Mouse (Mus musculus): ENCODE results near the gene Aox3. TPM values are rescaled to one million over a fixed set of nuclear protein-coding genes. Genes with fewer than 3 reads are reported as not detected.
A peak's percentile ranks its signal among the peaks of the same experiment; 100 is the strongest.

The Aox3 gene
- polyA plus RNA-seq, 1 experiment from 2014 or later = 0.10 TPM

DNA sequence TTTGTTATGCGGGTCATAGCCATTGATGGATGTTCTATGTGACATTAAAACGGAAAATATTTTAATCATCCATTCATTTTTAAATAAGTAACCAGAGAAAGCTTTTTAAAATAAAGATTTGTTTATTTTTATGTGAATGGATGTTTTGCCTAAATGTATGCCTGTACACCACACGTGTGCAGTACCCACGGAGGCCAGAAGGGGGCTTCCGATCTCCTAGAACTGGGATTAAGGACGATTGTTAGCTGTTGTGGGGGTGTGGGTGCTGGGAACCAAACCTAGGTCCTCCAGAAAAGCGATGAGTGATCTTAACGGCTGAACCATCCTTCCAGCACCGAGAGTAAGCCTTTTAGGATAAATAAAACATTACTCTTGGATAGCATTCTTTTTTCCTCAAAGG, 26.1 kb downstream of the Aox3 start:
- TF ChIP-seq CTCF (IDR thresholded peaks at IDR 0.05) = peak; percentile 45
- in situ Hi-C loops (cut with MboI; ENCODE audit: low pct_unique_long_range_greater_than_20kb) = no loop called here
- CTCF ChIA-PET = interaction anchor here (1.5 kb wide), 1 partner anchor 23 kb away, joined by 3 read pairs; no protein-coding TSS in a partner anchor
- H3K27me3 ChIP-seq = peaks cover 14% of the 10 kb centered on the region
- POLR2A ChIA-PET = no interaction called here
- DNase-seq (ENCODE audit: low read depth, low spot score) = no peak
- ATAC-seq = no peak

DNA sequence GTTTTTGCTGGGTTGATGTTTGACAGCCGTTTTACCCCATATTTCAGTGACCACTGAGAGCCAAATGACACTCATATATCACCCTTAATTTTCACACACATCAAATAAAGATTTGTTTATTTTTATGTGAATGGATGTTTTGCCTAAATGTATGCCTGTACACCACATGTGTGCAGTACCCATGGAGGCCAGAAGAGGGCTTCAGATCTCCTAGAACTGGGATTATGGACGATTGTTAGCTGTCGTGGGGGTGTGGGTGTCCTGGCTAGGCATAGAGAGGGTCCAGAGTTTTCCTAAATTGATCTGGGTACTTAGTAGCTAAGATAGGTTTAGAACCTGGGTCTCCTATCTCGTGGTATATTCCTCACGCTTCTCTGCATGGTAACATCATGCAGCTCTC, 27.7 kb downstream of the Aox3 start:
- POLR2A ChIA-PET = no interaction called here
- peaks cover 6% of the 10 kb centered on the region for H3K27me3 ChIP-seq
- in situ Hi-C loops (cut with MboI; ENCODE audit: low pct_unique_long_range_greater_than_20kb) = loop anchor here (5.0 kb wide), 1 partner anchor 193 kb away; no protein-coding TSS in a partner anchor
- no peak for DNase-seq (ENCODE audit: low read depth, low spot score)
- TF ChIP-seq CTCF (IDR thresholded peaks at IDR 0.05) = no peak
- ATAC-seq = no peak
- CTCF ChIA-PET = interaction anchor here (0.8 kb wide), 1 partner anchor 36 kb away, joined by 3 read pairs; no protein-coding TSS in a partner anchor

DNA sequence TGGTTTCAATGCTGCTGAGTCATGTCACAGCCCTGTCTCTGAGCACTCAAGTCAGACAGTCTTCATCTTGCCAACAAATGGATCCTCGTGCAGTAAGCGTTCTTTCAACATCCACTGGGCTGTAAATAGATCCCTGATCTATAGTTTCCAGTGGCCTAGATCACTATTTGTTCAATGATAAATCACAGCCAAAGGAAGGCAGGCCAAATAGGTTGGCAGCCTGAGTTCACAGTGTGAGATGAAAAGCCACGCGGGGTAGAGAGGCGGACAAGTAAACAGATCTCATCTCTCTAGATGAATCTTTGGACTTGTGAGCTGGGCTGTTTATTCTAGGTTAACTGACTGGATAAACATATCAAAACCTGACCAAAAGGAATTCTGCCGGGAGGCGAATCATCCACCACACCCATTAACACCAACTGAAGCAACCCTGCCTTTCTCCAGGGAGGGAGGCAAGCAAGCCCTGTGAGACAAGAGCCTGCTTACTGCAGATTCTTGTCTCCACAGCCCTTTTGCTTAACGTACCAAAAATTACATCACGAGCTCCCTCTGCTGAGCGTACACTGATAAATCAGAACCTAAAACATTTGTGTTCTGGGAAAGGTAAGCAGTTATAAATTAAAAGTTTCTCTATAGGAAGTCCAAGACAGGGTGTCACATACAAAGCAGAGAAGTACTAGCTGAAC, 31.6 kb downstream of the Aox3 start:
- peak; percentile 9 for DNase-seq (ENCODE audit: low read depth, low spot score)
- peak; percentile 58 for ATAC-seq
- peak; percentile 67 for TF ChIP-seq CTCF (IDR thresholded peaks at IDR 0.05)

DNA sequence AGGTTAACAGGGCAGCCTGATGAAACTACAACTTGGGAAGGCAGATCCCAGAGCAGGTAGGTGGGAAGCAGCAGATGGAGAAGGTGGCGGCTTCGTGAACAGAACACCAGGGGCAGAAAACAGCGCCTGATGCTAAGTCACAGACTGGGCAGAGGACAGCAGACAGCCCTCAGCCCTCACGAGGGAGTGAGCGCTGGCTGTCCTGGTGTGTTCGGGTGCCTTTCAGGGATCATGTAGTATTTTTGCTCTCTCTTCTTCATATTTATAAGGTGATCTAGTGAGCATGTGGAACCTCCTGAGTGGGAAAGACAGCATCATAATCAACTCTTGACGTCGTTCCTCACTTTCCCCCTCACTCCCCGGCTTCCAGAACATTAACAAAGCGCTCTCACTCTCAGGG, 33.1 kb downstream of the Aox3 start:
- H3K27me3 ChIP-seq = no peaks in the 10 kb centered on the region
- DNase-seq (ENCODE audit: low read depth, low spot score) (no peak), ATAC-seq (no peak)
- CTCF ChIA-PET = no interaction called here
- no peak for TF ChIP-seq CTCF (IDR thresholded peaks at IDR 0.05)
- in situ Hi-C loops (cut with MboI; ENCODE audit: low pct_unique_long_range_greater_than_20kb) = loop anchor here (5.0 kb wide), 1 partner anchor 719 kb away; no protein-coding TSS in a partner anchor
- POLR2A ChIA-PET = interaction anchor here (0.6 kb wide), 1 partner anchor 114 kb away, joined by 8 read pairs; no protein-coding TSS in a partner anchor

More for the DNA sequence above, 31.6 kb downstream of the Aox3 start:
- in situ Hi-C loops (cut with MboI; ENCODE audit: low pct_unique_long_range_greater_than_20kb) = loop anchor here (5.0 kb wide), 2 partner anchors 197 to 717 kb away; no protein-coding TSS in a partner anchor
- no peaks in the 10 kb centered on the region for H3K27me3 ChIP-seq
- ChIA-PET POLR2A (no interaction called here), CTCF (interaction anchor here (0.7 to 2.2 kb wide), 3 partner anchors 114 to 716 kb away, joined by 3 to 9 read pairs (median 5); partner anchors contain the start of gene Aox1)

DNA sequence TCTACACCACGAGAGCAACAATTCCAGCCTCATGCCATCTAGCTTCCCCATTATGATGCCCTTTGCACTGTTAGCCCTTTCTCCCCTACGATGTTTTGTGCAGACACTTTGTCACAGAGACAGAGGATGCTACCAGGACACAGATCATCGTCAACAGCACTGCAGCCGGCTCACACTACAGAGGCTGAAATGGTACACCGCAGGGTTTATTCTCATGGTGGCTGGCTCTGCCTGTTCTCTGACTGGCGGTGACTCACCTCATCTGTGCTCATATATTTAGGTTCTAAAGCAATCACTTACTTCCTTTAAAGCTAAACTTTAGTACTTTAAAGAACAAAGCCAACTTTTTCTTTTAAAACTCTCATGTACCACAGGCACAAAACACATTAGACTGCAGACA, 34.8 kb downstream of the Aox3 start:
- POLR2A ChIA-PET = no interaction called here
- CTCF ChIA-PET = no interaction called here
- no peak for ATAC-seq
- in situ Hi-C loops (cut with MboI; ENCODE audit: low pct_unique_long_range_greater_than_20kb) = loop anchor here (5.0 kb wide), 1 partner anchor 720 kb away; no protein-coding TSS in a partner anchor
- TF ChIP-seq CTCF (IDR thresholded peaks at IDR 0.05) = no peak
- peaks cover 10% of the 10 kb centered on the region for H3K27me3 ChIP-seq
- DNase-seq (ENCODE audit: low read depth, low spot score) = no peak

DNA sequence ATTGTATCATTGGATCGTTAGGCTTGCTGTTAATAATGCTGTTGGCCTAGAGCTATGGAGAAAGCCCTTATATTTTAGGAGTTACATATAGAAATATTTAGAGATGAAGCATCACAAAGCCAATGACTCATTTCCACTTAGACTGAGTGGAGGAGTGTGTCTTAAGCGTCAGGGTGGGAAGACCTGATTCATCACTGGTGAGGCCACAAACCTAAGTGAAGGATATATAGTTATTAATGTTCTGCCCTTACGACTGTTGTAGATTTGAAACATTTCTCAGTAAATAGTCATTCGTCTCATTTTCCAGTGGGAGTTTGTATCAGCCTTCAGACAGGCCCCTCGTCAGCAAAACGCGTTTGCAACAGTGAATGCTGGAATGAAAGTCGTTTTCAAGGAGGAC, 39.3 kb downstream of the Aox3 start:
- CTCF ChIA-PET = no interaction called here
- in situ Hi-C loops (cut with MboI; ENCODE audit: low pct_unique_long_range_greater_than_20kb) = no loop called here
- TF ChIP-seq CTCF (IDR thresholded peaks at IDR 0.05) = no peak

DNA sequence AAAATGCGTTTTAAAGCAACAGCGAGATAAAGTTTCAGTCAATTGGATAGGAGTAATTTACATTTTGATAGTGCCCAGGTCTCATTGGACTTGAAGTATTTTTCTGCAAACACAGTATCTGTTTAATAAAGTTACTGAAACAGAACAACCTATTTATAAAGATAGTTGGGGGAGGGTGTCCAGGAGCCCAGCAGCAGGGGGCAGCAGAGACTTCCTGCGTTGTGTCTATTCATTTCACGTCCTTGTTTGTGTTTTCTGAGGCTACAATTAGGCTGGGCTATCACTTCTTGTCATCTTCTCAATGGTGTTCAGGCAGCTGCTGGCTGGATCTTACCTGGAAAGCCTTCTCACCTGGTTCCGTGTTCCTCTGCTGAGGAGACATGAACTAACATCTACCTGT, 43.8 kb downstream of the Aox3 start:
- ChIA-PET POLR2A (no interaction called here), CTCF (interaction anchor here (0.9 to 1.3 kb wide), 3 partner anchors 14 to 139 kb away, joined by 4 read pairs; no protein-coding TSS in a partner anchor)
- ATAC-seq (peak; percentile 26), DNase-seq (ENCODE audit: low read depth, low spot score) (no peak)
- peak; percentile 89 for TF ChIP-seq CTCF (IDR thresholded peaks at IDR 0.05)
- in situ Hi-C loops (cut with MboI; ENCODE audit: low pct_unique_long_range_greater_than_20kb) = loop anchor here (5.0 kb wide), 1 partner anchor 116 kb away; no protein-coding TSS in a partner anchor
- H3K27me3 ChIP-seq = peaks cover 48% of the 10 kb centered on the region

More for the DNA sequence above, 39.3 kb downstream of the Aox3 start:
- DNase-seq (ENCODE audit: low read depth, low spot score) (no peak), ATAC-seq (no peak)
- H3K27me3 ChIP-seq = peaks cover 20% of the 10 kb centered on the region
- POLR2A ChIA-PET = no interaction called here

DNA sequence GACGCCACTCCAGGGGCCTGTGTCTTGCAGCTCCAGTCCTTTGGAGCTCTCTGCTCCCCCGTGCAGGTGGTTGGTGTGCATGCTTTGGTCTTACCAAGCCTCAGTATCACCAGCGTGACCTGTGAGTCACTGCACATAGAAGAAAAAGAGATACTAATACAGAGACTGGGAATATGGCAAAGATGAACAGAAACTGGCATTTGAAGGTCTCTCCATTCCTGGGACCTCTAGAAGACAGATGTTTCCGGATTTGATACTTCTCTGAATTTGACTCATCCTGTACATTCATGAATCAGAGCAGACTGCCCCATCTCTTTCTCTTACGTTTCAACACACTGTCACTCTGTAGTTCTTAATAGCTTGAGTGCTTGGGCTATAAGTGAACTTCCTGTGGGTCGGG, 57.0 kb downstream of the Aox3 start:
- in situ Hi-C loops (cut with MboI; ENCODE audit: low pct_unique_long_range_greater_than_20kb) = no loop called here
- peaks cover 52% of the 10 kb centered on the region for H3K27me3 ChIP-seq
- ATAC-seq = no peak
- POLR2A ChIA-PET = no interaction called here
- TF ChIP-seq CTCF (IDR thresholded peaks at IDR 0.05) = no peak
- CTCF ChIA-PET = no interaction called here
- no peak for DNase-seq (ENCODE audit: low read depth, low spot score)

DNA sequence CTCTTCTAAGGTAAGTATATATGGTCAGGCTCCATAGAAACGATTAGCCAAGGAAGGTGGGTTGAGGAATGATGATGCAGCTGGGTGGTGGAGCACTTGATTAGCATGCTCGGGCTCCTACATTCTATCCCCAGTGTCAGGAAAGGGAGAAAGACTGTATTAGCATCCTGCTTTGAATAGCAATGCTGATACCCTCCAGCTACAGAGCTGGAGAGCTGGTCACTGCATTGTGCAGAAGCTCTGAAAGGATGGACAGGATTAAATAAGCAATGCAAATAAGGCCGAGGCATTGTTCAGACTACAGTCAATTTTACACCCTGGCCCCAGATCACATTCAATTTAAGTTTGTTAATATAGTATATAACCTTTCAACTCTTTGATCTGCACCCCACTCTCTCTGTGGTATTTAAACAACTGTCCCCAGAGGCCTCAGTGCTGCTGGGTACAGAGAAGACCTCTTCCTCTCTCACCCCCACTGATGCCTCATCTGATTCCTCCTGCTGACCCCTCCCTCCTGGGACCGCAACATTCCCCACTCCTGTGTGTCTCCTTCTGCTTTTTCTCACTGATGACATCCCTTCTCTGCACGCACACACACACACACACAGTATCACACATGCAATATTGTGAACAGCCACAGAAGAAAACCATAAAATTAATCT, 75.7 kb downstream of the Aox3 start:
- no peak for TF ChIP-seq CTCF (IDR thresholded peaks at IDR 0.05)
- DNase-seq (ENCODE audit: low read depth, low spot score) = no peak
- in situ Hi-C loops (cut with MboI; ENCODE audit: low pct_unique_long_range_greater_than_20kb) = no loop called here
- ChIA-PET CTCF (no interaction called here), POLR2A (no interaction called here)
- peaks cover 63% of the 10 kb centered on the region for H3K27me3 ChIP-seq
- ATAC-seq = no peak

DNA sequence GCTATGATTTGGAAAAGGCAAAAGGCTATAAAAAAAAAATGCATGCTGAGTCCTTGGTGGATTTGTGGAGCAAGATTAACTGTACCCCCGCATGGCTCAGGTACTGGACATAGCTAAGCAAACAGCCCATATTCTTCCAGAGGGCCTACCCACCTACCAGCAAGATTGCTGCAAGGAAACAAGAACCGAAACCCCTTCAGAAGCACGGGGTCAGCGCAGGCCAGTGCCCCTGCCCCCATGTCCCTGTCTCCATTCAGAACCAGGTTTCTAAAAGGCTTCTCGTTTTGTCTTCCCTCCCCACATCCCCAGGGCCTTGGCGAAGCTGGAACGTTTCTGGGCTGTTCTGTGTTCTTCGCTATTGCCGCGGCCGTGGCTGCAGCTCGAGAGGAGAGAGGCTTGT, 81.4 kb downstream of the Aox3 start:
- ChIA-PET POLR2A (no interaction called here), CTCF (no interaction called here)
- peaks cover 28% of the 10 kb centered on the region for H3K27me3 ChIP-seq
- no peak for ATAC-seq
- no peak for DNase-seq (ENCODE audit: low read depth, low spot score)
- TF ChIP-seq CTCF (IDR thresholded peaks at IDR 0.05) = no peak
- in situ Hi-C loops (cut with MboI; ENCODE audit: low pct_unique_long_range_greater_than_20kb) = no loop called here

DNA sequence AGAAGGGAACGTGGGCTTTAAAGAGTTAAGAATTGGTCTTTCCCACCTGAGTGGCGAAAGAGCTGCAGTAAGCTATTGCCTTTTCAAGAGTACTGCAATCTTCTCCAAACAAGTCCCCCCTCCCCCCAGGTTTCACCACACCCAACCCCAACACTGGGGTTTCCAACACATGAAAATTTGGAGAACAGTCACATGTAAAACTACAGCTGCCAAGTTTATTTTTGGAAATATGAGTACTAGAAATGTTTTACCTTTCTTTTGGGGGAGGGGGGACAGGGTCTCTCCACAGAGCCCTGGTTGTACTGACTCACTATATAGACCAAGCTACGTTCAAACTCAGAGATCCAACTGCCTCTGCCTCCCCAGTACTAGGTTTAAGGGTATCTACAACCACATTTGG, 82.1 kb downstream of the Aox3 start:
- H3K27me3 ChIP-seq = peaks cover 25% of the 10 kb centered on the region
- POLR2A ChIA-PET = no interaction called here
- no peak for DNase-seq (ENCODE audit: low read depth, low spot score)
- no peak for TF ChIP-seq CTCF (IDR thresholded peaks at IDR 0.05)
- in situ Hi-C loops (cut with MboI; ENCODE audit: low pct_unique_long_range_greater_than_20kb) = no loop called here
- CTCF ChIA-PET = no interaction called here
- ATAC-seq = no peak
